Mouse (Mus musculus): ENCODE results near the gene Hspb8.
"Not testable (repeated sequence)": the region's sequence is repeated elsewhere in the genome, so short reads cannot be mapped to it uniquely, and the experiment has no call there.

Hspb8 gene

DNA sequence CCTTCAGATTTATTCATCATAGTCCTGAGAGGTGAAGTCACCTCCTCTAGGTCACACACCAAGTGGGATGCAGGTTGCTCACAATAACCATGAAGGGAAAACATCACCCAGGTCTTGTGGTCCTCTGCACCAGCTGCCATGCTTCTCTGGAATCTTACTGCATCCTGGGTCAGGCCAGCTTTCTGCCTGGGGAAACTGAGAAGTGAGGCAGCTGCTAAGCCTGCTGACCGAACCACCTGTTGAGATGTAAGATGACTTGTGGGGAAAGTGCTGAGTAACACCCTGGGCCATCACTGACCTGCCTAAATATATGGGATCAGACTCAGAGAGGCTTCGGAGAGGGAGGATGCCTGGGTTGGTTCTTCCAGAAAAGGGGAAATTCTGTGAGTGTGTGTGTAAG is 4.0 kb upstream of the Hspb8 start:
- DNase-seq, result no peak

DNA sequence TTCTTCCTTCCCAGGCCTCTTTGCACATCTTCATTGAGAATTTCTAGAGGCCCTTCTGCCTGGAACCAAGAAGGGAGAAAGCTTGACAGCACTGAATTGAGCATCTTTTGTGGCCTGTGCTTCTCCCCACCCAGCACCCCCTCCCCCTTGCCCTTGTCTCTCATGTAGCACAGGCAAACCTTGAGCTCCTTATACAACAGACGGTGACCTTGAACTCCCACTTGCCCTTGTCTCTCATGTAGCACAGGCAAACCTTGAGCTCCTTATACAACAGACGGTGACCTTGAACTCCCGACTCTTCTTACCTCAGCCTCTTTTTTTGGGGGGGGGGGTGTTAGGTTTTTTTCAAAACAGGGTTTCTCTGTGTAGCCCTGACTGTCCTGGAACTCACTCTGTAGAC is 3.0 kb upstream of the Hspb8 start:
- DNase-seq, result not testable (repeated sequence)

- no peak for DNase-seq
Measured at GRCm38 (mm10) chr5:116425273-116425672, 2.6 kb upstream of the Hspb8 start.

- DNase-seq, result no peak
Measured at GRCm38 (mm10) chr5:116423746-116424145, 1.1 kb upstream of the Hspb8 start.

- peak; percentile 64 for DNase-seq
Measured at GRCm38 (mm10) chr5:116421791-116422481, 728 bp downstream of the Hspb8 start.

DNA sequence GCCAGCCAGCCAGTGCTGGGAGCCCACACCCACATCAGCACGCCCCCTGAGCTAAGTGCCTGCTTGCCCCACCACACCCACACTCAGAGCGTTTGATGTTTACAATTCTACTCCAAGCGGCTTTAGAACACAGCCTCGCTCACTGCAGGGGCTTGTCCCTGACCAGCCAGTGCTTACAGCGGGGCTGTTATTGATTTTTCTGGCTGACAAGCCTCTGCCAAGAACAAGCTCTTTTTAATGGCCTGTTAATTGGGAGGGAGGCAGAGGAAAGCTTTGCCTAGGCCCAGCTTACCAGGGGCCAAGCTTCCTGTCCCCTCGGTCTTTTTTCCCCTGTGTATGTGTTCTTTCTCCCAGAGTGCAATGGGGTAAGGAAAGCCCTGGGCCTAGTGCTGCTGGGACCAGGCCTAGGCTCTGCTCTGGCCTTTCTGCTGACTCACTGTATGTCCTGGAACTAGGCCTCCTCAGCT is 1.9 kb downstream of the Hspb8 start:
- DNase-seq, result peak; percentile 51

- DNase-seq, result no peak
Measured at GRCm38 (mm10) chr5:116420213-116420612, 2.5 kb downstream of the Hspb8 start.

- DNase-seq, result no peak
Measured at GRCm38 (mm10) chr5:116419322-116420045, 3.2 kb downstream of the Hspb8 start.

GRCm38 (mm10) chr5:116416208-116416607 is 6.5 kb downstream of the Hspb8 start:
- no peak for DNase-seq

GRCm38 (mm10) chr5:116409689-116410590 is 12.7 kb downstream of the Hspb8 start:
- no peak for DNase-seq

DNA sequence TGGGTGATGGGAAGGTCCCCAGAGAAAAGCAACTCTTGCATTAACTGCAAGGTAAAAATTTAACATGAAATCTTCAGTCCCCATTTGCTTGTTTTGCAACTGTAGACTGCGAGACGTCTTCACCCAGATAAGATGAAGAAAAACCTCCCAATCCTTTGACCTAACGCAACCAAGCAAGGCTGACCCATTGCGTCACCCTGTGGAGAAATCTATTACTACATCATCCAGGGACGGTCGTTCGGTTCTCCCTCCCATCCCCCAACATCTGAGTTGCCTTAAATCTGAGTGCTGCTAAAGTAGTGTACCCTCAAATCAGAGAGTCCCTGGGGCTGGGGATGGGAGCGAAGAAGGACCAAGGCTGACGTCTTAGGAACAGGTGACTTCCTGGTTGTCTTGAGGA is 13.7 kb downstream of the Hspb8 start:
- no peak for DNase-seq

- DNase-seq, result no peak
Measured at GRCm38 (mm10) chr5:116407936-116408335, 14.7 kb downstream of the Hspb8 start.

DNA sequence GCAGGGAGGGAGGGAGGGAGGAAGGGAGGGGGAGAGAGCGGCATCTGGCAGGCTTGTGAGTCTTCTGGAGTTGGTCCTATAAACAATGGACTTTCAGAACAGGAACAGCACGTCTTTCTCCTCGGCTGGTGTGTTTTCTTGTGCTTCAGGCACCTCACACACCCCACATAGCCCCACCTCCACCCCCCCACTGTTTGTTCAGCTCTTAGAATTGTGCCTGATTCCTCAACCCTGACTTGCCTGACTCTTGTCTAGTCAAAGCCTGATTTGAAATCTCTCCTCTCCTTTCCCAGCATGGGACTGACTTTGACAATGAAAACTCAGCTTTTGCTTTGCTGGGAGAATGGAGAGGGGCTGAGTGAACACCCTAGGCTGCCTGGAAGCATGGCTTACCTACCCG is 15.3 kb downstream of the Hspb8 start:
- no peak for DNase-seq

DNA sequence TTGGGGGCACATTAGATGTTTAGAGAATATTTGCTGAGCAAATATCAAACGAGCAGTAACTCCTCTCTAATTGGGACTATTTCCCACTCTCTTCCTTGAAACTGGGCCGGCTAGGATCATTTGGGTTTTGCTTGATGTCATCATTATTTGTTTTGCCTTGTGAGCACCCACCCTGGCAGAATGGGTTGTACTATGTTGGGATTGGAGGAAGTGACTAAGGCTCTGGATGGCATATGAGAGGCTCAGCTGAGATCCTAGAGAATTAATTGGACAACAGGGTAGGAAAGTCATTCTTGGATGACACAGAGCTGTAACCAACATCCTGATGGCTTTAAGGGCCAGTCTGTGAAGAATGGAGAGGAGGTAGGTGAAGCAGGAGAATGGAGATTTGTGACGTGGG is 16.2 kb downstream of the Hspb8 start:
- DNase-seq, result no peak

DNA sequence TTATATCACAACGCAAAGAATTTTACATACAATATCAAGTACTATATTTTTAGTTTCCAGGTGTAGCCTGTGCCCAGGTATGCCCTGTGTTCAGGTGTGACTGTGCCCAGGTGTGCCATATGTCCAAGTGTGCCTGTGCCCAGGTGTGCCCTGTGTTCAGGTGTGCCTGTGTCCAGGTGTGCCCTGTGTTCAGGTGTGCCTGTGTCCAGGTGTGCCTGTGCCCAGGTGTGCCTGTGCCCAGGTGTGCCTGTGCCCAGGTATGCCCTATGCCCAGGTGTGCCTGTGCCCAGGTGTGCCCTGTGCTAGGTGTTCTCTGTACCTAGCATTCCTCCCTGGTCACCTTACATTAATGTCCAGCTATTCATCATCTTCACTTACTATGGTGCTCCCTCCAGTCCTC is 16.7 kb downstream of the Hspb8 start:
- no peak for DNase-seq

- no peak for DNase-seq
Measured at GRCm38 (mm10) chr5:116404063-116404462, 18.6 kb downstream of the Hspb8 start.

- no peak for DNase-seq
Measured at GRCm38 (mm10) chr5:116400801-116401200, 21.9 kb downstream of the Hspb8 start.

DNA sequence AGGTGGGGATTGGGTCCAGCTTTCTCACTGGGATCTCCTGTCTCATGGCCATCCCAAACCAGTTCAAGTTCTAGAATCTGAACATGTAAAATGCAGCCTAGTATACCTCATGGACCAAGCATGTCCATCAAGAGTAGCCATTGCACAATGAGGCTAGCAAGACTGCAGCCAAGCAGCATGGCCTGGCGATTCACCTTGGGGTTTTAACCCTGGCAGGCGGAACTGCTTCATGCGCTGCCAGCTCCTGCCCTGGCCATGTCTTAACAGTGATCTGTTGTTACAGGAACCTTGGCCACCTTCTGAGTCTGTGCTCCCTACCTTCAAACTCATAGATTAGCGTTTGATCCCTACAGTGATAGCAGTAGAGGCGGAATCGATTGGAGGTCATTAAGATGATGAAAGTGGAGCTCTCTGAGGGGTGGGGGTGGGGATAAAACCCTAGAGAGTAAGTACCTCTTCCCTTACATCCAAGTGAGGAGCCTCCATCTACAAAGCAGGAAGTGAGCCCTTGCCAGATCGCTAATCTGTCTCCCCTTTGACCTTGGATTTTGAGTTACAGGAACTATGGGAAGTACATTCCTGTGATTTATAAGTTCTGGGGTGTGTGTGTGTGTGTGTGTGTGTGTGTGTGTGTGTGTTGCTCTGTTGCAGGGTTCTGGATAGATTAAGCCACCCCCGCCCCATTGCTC is 22.5 kb downstream of the Hspb8 start:
- DNase-seq, result no peak

DNA sequence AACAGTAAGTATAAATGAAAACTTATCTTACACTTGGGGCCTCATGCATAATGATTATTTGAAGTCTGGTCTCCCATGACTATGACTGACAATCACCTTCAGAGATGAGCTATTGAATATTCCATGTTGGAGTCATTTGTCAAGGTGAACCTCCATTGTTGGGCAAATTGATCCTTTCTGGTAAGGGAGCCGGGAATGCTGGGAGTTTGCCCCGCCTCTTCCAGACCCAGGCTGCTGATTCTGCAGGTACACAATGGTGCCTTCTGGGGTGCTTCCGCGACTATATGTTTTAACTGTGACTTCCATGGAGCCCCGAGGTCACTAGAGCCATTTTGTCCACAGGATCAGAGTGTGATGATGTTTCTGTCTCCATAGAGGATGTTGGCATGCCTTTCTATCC is 26.6 kb downstream of the Hspb8 start:
- DNase-seq, result no peak

- DNase-seq, result no peak
Measured at GRCm38 (mm10) chr5:116392603-116393002, 30.1 kb downstream of the Hspb8 start.

GRCm38 (mm10) chr5:116389856-116390542 is 32.7 kb downstream of the Hspb8 start:
- peak; percentile 25 for DNase-seq

GRCm38 (mm10) chr5:116389321-116389720 is 33.3 kb downstream of the Hspb8 start:
- DNase-seq, result no peak

All from cerebellum, adult 9-11 months (tissue).